Mouse (Mus musculus) CH12.LX (cell line): ENCODE data around the gene Cldn5. TPM values are rescaled to one million over a fixed set of nuclear protein-coding genes. Genes with fewer than 3 reads are reported as not detected.

ENCODE experiments used
- DNase-seq: peaks from one replicate; pipeline ENCODE4 v3.0.0-alpha.2; 2013; ENCODE audit errors: extremely low read depth
- H3K27ac ChIP-seq: 2 replicates; pipeline ENCODE4 v1.5.1; 2012; ENCODE audit warnings: low read depth, mild to moderate bottlenecking, control low read depth, moderate library complexity; ENCODE audit not compliant: insufficient read depth
- H3K27me3 ChIP-seq: replicated peaks from 2 replicates; pipeline ENCODE3; 2012; ENCODE audit warnings: inconsistent platforms
- H3K36me3 ChIP-seq, 2 experiments: replicated peaks in 1 of 2; 2 replicates each; pipeline versions ENCODE3 to v1.6.1; 2012; ENCODE audit warnings: inconsistent platforms in 1 of 2, low read length in 1 of 2, mild to moderate bottlenecking in 1 of 2, mixed read lengths in 1 of 2, moderate library complexity in 1 of 2; ENCODE audit not compliant: control insufficient read depth in 1 of 2, insufficient read depth in 1 of 2
- H3K4me1 ChIP-seq, 2 experiments: 2 replicates each; pipeline ENCODE4 v1.6.1; 2012; ENCODE audit warnings: inconsistent platforms in 1 of 2, moderate library complexity in 1 of 2; ENCODE audit not compliant: insufficient read depth in 2 of 2, control insufficient read depth in 1 of 2
- H3K4me2 ChIP-seq: 2 replicates; pipeline ENCODE4 v1.6.1; 2012; ENCODE audit warnings: low read depth, mild to moderate bottlenecking, control low read depth; ENCODE audit not compliant: poor library complexity, insufficient read depth, severe bottlenecking
- H3K4me3 ChIP-seq, 3 experiments: fragments of 150-350 bp in 1 of 3; sonication (generic) in 1 of 3; replicated peaks in 1 of 3; 2 replicates each; pipeline versions ENCODE3 to v1.5.1; 2011 to 2012; ENCODE audit warnings: low read depth in 2 of 3, low read length in 2 of 3, mild to moderate bottlenecking in 2 of 3, moderate library complexity in 2 of 3, control low read depth in 1 of 3, improper control_type of control experiment in 1 of 3, inconsistent platforms in 1 of 3, mixed read lengths in 1 of 3; ENCODE audit not compliant: poor library complexity in 1 of 3
- H3K79me2 ChIP-seq: replicated peaks from 2 replicates; pipeline ENCODE4 v1.6.1; 2012; ENCODE audit warnings: mild to moderate bottlenecking, moderate library complexity; ENCODE audit not compliant: control insufficient read depth, poor library complexity, insufficient read depth, severe bottlenecking; ENCODE audit errors: extremely low read depth
- H3K9ac ChIP-seq: 2 replicates; pipeline ENCODE4 v1.6.1; 2012; ENCODE audit warnings: low read depth, mild to moderate bottlenecking, control low read depth, moderate library complexity; ENCODE audit not compliant: insufficient read depth
- H3K9me3 ChIP-seq: replicated peaks from 2 replicates; pipeline ENCODE3; 2012; ENCODE audit warnings: low read length, inconsistent platforms, mixed read lengths
- BHLHE40 ChIP-seq: IDR thresholded peaks from 2 replicates; pipeline ENCODE4 v1.6.1; 2011; ENCODE audit warnings: mild to moderate bottlenecking, low read depth, low read length, improper control_type of control experiment
- CHD1 ChIP-seq: IDR thresholded peaks from 2 replicates; pipeline ENCODE4 v1.6.1; 2012; ENCODE audit warnings: low read depth, low read length, improper control_type of control experiment, inconsistent platforms
- E2F4 ChIP-seq: IDR thresholded peaks from 2 replicates; pipeline ENCODE4 v1.6.1; 2011; ENCODE audit warnings: low read depth, low read length, improper control_type of control experiment; ENCODE audit not compliant: insufficient replicate concordance
- ELF1 ChIP-seq: IDR thresholded peaks from 2 replicates; pipeline ENCODE4 v1.6.1; 2014; ENCODE audit warnings: low read depth, mild to moderate bottlenecking, inconsistent platforms, low read length, improper control_type of control experiment
- GABPA ChIP-seq: IDR thresholded peaks from 2 replicates; pipeline ENCODE4 v1.6.1; 2012; ENCODE audit warnings: low read depth, low read length, improper control_type of control experiment, inconsistent platforms; ENCODE audit not compliant: insufficient replicate concordance
- KAT2A ChIP-seq: IDR thresholded peaks from 2 replicates; pipeline ENCODE4 v1.6.1; 2012; ENCODE audit warnings: low read length, improper control_type of control experiment, inconsistent platforms; ENCODE audit not compliant: insufficient replicate concordance
- MAX ChIP-seq: IDR thresholded peaks from 2 replicates; pipeline ENCODE4 v1.6.1; 2011; ENCODE audit warnings: low read length, improper control_type of control experiment
- MYC ChIP-seq: IDR thresholded peaks from 2 replicates; pipeline ENCODE4 v1.6.1; 2011; ENCODE audit warnings: low read depth, mild to moderate bottlenecking, improper control_type of control experiment, low read length
- NRF1 ChIP-seq: IDR thresholded peaks from 2 replicates; pipeline ENCODE4 v1.6.1; 2014; ENCODE audit warnings: low read depth, mild to moderate bottlenecking, inconsistent platforms, low read length, improper control_type of control experiment, moderate library complexity
- POLR2AphosphoS2 ChIP-seq: IDR thresholded peaks from 2 replicates; pipeline ENCODE4 v1.6.1; 2011; ENCODE audit warnings: low read depth, low read length, improper control_type of control experiment
- RCOR1 ChIP-seq: conservative IDR thresholded peaks from 2 replicates; pipeline ENCODE4 v1.6.1; 2012; ENCODE audit warnings: low read depth, mild to moderate bottlenecking, inconsistent platforms, low read length, improper control_type of control experiment
- SIN3A ChIP-seq: IDR thresholded peaks from 2 replicates; pipeline ENCODE4 v1.6.1; 2012; ENCODE audit warnings: low read length, improper control_type of control experiment, inconsistent platforms
- SMC3 ChIP-seq: IDR thresholded peaks from 2 replicates; pipeline ENCODE4 v1.6.1; 2011; ENCODE audit warnings: low read depth, low read length, improper control_type of control experiment
- TBP ChIP-seq: conservative IDR thresholded peaks from 2 replicates; pipeline ENCODE4 v1.6.1; 2011; ENCODE audit warnings: low read depth, low read length, improper control_type of control experiment
- TCF12 ChIP-seq: IDR thresholded peaks from 2 replicates; pipeline ENCODE4 v1.6.1; 2014; ENCODE audit warnings: low read depth, mild to moderate bottlenecking, inconsistent platforms, low read length, improper control_type of control experiment
- UBTF ChIP-seq: IDR thresholded peaks from 2 replicates; pipeline ENCODE4 v1.6.1; 2012; ENCODE audit warnings: low read depth, mild to moderate bottlenecking, inconsistent platforms, low read length, improper control_type of control experiment, moderate library complexity
- USF2 ChIP-seq: conservative IDR thresholded peaks from 2 replicates; pipeline ENCODE4 v1.6.1; 2011; ENCODE audit warnings: low read depth, low read length, improper control_type of control experiment
- ZC3H11A ChIP-seq: IDR thresholded peaks from 2 replicates; pipeline ENCODE4 v1.6.1; 2012; ENCODE audit warnings: low read depth, mild to moderate bottlenecking, inconsistent platforms, low read length, improper control_type of control experiment
- ZKSCAN1 ChIP-seq: IDR thresholded peaks from 2 replicates; pipeline ENCODE4 v1.6.1; 2012; ENCODE audit warnings: low read depth, inconsistent platforms, low read length, improper control_type of control experiment, borderline replicate concordance
- ZNF384 ChIP-seq: IDR thresholded peaks from 2 replicates; pipeline ENCODE4 v1.6.1; 2012; ENCODE audit warnings: low read depth, low read length, improper control_type of control experiment, inconsistent platforms
- dilution Hi-C: fragments of 300-500 bp; cut with MboI; formaldehyde crosslinking; loops from 2 replicates; pipeline ENCODE4 v1.14.3; 2020; ENCODE audit warnings: low sequenced_read_pairs; ENCODE audit not compliant: extremely low pct_unique_long_range_greater_than_20kb, extremely low pct_ligation_motif_present
- in situ Hi-C: fragments of 300-500 bp; cut with MboI; formaldehyde crosslinking; loops from 3 replicates; pipeline ENCODE4 v1.14.3; 2019; ENCODE audit warnings: low sequenced_read_pairs, low pct_ligation_motif_present, low pct_unique_long_range_greater_than_20kb, mixed read lengths
- polyA plus RNA-seq: library from polyadenylated mRNA; unstranded; fragments of >175 nt; gene quantifications from 2 replicates; pipeline ENCODE4 v1.2.1, GENCODE M21; 2012; ENCODE audit warnings: low read depth; ENCODE audit not compliant: insufficient read length
- total RNA-seq, 2 experiments: library from RNA; depleted of rRNA; stranded (reverse); fragments of 300-350 nt in 1 of 2; fragments of >200 nt in 1 of 2; gene quantifications; 2 replicates each; pipeline ENCODE4 v1.2.3; 2012 to 2014

Gene Cldn5
- total and polyA plus RNA-seq, 3 experiments: not detected

DNA sequence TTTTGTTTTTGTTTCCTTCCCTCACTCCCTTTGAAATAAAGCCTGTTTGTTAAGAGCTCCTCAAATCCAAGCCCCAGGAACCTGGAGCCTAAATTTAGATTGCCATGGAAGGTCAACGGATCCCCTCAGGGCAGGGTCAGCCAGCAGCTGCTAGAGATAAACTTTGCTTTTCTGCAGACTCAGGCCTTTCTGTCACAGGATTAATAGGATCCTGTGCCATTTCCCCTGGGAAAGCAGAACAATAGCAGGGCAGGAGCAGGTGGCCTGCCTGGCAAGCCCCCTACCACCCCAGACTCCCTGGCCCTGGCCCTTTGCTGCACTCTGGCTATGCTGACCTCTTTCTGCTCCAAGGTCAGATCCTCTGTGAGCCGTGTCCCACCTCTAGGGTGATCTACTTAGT, 2.7 kb upstream of the Cldn5 start:
- Histone ChIP-seq H3K36me3 (peaks cover 10 to 35% of the 10 kb centered on the region in 2 experiments), H3K9me3 (peaks cover 6% of the 10 kb centered on the region), H3K27me3 (no peaks in the 10 kb centered on the region), H3K4me1 (no peaks in the 10 kb centered on the region), H3K27ac (no peak overlapping the region), H3K9ac (no peak overlapping the region), H3K4me3 (no peak overlapping the region), H3K79me2 (no peaks in the 10 kb centered on the region), H3K4me2 (no peak overlapping the region)
- in situ Hi-C loops (no loop called here), dilution Hi-C loops (no loop called here)
- DNase-seq: no peak
- TF ChIP-seq ZC3H11A: no peak
- TF ChIP-seq MYC: no peak
- TF ChIP-seq TCF12: no peak
- TF ChIP-seq POLR2AphosphoS2: no peak
- TF ChIP-seq KAT2A: no peak
- TF ChIP-seq USF2: no peak
- TF ChIP-seq BHLHE40: no peak
- TF ChIP-seq ZKSCAN1: no peak
- TF ChIP-seq RCOR1: no peak
- no peak for TF ChIP-seq ELF1
- TF ChIP-seq TBP: no peak
- TF ChIP-seq NRF1: no peak
- TF ChIP-seq MAX: no peak
- TF ChIP-seq E2F4: no peak
- TF ChIP-seq SMC3: no peak
- no peak for TF ChIP-seq CHD1
- no peak for TF ChIP-seq SIN3A

DNA sequence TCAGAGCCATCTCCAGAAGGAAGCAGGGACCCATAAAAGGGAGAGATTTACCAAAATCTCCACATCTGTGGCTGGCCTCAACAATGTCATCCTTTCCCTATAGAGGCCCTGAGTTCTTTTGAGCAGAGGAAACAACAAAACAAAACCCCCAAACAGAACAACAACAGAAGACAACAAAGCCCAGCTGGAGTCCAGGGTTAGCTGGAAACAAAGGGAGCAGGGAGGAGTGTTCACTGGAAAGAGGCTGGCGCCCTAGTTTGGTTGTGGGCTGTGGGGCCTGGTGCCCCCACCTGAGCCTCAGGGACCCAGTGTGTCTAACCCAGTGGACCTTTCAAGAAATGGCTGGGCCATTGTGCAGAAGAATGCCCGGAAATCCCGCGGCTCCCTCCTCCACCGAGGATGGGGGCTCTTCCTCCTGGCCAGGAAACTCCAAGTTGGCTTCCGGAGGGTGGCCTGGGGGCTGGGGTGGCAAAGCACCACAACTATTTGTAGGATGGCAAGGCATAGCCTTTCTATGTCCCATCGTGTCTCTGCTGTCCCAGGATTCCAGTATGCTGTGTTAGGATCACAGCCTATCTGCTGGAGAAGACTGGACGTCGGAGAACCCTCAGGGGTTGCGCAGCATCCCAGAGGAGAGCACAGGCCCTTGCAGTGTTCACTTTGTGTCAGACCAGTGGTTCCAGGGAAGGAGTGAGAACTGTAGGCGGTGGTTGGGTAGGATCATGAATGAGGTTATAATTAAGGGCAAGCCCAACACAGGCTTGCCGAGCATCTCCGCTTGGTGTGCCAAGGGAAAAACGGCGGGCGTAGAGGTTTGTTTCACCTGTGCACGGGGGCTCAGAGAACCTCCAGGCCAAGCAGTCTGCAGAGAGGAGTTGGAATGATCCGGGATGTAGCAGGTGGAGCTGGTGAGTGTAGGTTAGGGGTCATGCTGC, 759 bp upstream of the Cldn5 start:
- no peak overlapping the region for H3K27ac ChIP-seq
- dilution Hi-C loops (no loop called here), in situ Hi-C loops (loop anchor here (5.0 kb wide), 1 partner anchor 79 kb away; no protein-coding TSS in a partner anchor)
- H3K4me3 ChIP-seq: no peak overlapping the region
- peaks cover 6% of the 10 kb centered on the region for H3K9me3 ChIP-seq
- no peak overlapping the region for H3K4me2 ChIP-seq
- H3K4me1 ChIP-seq: no peaks in the 10 kb centered on the region
- TF ChIP-seq GABPA (no peak), ZC3H11A (no peak), UBTF (no peak), ZNF384 (no peak)
- no peaks in the 10 kb centered on the region for H3K27me3 ChIP-seq
- H3K9ac ChIP-seq: no peak overlapping the region
- peaks cover 20 to 54% of the 10 kb centered on the region in 2 experiments for H3K36me3 ChIP-seq
- DNase-seq: no peak
- no peaks in the 10 kb centered on the region for H3K79me2 ChIP-seq
